Mouse (Mus musculus): Measurements from ENCODE around the gene Armh1. TPM values are rescaled to one million over a fixed set of nuclear protein-coding genes. Genes with fewer than 3 reads are reported as not detected.

Gene Armh1
- polyA plus RNA-seq, 1 experiment from 2014 or later = 0.12 TPM

DNA sequence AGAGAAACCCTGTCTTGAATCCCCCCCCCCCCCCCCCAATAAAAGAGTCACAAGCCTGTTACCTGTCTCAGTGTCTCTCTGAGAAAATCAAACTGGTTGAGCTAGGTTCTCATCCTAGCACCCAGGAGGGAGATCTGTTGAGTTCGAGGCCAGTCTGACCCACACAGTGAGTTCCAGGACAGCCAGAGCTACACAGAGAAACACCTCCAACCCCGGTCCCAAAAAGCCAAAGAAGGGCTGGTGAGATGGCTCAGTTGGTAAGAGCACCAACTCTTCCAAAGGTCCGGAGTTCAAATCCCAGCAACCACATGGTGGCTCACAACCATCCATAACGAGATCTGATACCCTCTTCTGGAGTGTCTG, 49.0 kb downstream of the Armh1 start:
- Histone ChIP-seq H3K27ac (ENCODE audit: low read depth, low read length) (peak overlapping the region; percentile 28; the same call in 1 of the 2 replicates), H3K27me3 (replicated peaks; ENCODE audit: control insufficient read depth, insufficient read depth, low read length) (no peaks in the 10 kb centered on the region), H3K9me3 (ENCODE audit: control insufficient read depth) (no peaks in the 10 kb centered on the region), H3K9ac (ENCODE audit: low read depth, low read length) (0 out of 2 replicates have a peak overlapping the region, but pooled peaks have one; percentile 0), H3K36me3 (ENCODE audit: control insufficient read depth, insufficient read depth) (no peaks in the 10 kb centered on the region), H3K4me2 (replicated peaks; ENCODE audit: low read depth) (peak overlapping the region; percentile 57; the same call in 1 of the 2 replicates), H3K4me3 (ENCODE audit: low read depth, low read length) (no peak overlapping the region), H3K4me1 (replicated peaks; ENCODE audit: control insufficient read depth, insufficient read depth, low read length) (no peaks in the 10 kb centered on the region)
- TF ChIP-seq CTCF (IDR thresholded peaks at IDR 0.05; ENCODE audit: low read depth) = no peak
- ATAC-seq = no peak
- WGBS = 62% methylated on average over 4 of the region's 4 CpGs

- Histone ChIP-seq H3K4me1 (replicated peaks; ENCODE audit: control insufficient read depth, insufficient read depth, low read length) (no peaks in the 10 kb centered on the region), H3K4me3 (ENCODE audit: low read depth, low read length) (0 out of 2 replicates have a peak overlapping the region, but pooled peaks have one; percentile 1), H3K9ac (ENCODE audit: low read depth, low read length) (peak overlapping the region; percentile 0; the same call in 1 of the 2 replicates), H3K9me3 (ENCODE audit: control insufficient read depth) (no peaks in the 10 kb centered on the region), H3K4me2 (replicated peaks; ENCODE audit: low read depth) (peak overlapping the region; percentile 57), H3K36me3 (ENCODE audit: control insufficient read depth, insufficient read depth) (no peaks in the 10 kb centered on the region), H3K27ac (ENCODE audit: low read depth, low read length) (peak overlapping the region; percentile 28; the same call in 1 of the 2 replicates), H3K27me3 (replicated peaks; ENCODE audit: control insufficient read depth, insufficient read depth, low read length) (no peaks in the 10 kb centered on the region)
- WGBS = 1% methylated on average over 25 of the region's 25 CpGs
- peak; percentile 92 for ATAC-seq
- peak; percentile 83 for TF ChIP-seq CTCF (IDR thresholded peaks at IDR 0.05; ENCODE audit: low read depth)
Measured at GRCm38 (mm10) chr4:117202046-117202991, 49.6 kb downstream of the Armh1 start.

GRCm38 (mm10) chr4:117191804-117192203, 60.1 kb downstream of the Armh1 start:
- 96% methylated on average over 14 of the region's 14 CpGs for WGBS
- no peak for TF ChIP-seq CTCF (IDR thresholded peaks at IDR 0.05; ENCODE audit: low read depth)
- Histone ChIP-seq H3K4me3 (ENCODE audit: low read depth, low read length) (no peak overlapping the region), H3K27me3 (replicated peaks; ENCODE audit: control insufficient read depth, insufficient read depth, low read length) (no peaks in the 10 kb centered on the region), H3K9ac (ENCODE audit: low read depth, low read length) (no peak overlapping the region), H3K36me3 (ENCODE audit: control insufficient read depth, insufficient read depth) (no peaks in the 10 kb centered on the region), H3K4me1 (replicated peaks; ENCODE audit: control insufficient read depth, insufficient read depth, low read length) (no peaks in the 10 kb centered on the region), H3K27ac (ENCODE audit: low read depth, low read length) (no peak overlapping the region), H3K4me2 (replicated peaks; ENCODE audit: low read depth) (no peak overlapping the region), H3K9me3 (ENCODE audit: control insufficient read depth) (no peaks in the 10 kb centered on the region)
- ATAC-seq = no peak

DNA sequence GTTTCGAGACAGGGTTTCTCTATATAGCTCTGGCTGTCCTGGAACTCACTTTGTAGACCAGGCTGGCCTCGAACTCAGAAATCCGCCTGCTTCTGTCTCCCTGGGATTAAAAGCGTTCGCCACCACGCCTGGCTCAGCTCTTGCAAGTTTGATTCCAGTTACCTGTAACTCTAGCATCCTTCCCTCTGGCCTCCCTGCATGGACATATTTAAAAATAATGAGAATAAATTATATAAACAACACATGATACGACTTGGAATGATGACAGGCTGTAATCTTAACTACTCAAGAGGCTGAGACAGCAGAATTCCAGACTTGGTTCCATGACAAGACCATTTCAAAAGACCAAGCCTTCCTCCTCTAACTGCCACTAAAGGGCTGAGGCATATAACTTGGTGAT, 61.3 kb downstream of the Armh1 start:
- no peak for ATAC-seq
- Histone ChIP-seq H3K27ac (ENCODE audit: low read depth, low read length) (no peak overlapping the region), H3K4me3 (ENCODE audit: low read depth, low read length) (no peak overlapping the region), H3K4me2 (replicated peaks; ENCODE audit: low read depth) (0 out of 2 replicates have a peak overlapping the region, but pooled peaks have one; percentile 59), H3K9me3 (ENCODE audit: control insufficient read depth) (no peaks in the 10 kb centered on the region), H3K36me3 (ENCODE audit: control insufficient read depth, insufficient read depth) (no peaks in the 10 kb centered on the region), H3K4me1 (replicated peaks; ENCODE audit: control insufficient read depth, insufficient read depth, low read length) (no peaks in the 10 kb centered on the region), H3K9ac (ENCODE audit: low read depth, low read length) (no peak overlapping the region), H3K27me3 (replicated peaks; ENCODE audit: control insufficient read depth, insufficient read depth, low read length) (no peaks in the 10 kb centered on the region)
- WGBS = 56% methylated on average over 7 of the region's 7 CpGs
- no peak for TF ChIP-seq CTCF (IDR thresholded peaks at IDR 0.05; ENCODE audit: low read depth)

DNA sequence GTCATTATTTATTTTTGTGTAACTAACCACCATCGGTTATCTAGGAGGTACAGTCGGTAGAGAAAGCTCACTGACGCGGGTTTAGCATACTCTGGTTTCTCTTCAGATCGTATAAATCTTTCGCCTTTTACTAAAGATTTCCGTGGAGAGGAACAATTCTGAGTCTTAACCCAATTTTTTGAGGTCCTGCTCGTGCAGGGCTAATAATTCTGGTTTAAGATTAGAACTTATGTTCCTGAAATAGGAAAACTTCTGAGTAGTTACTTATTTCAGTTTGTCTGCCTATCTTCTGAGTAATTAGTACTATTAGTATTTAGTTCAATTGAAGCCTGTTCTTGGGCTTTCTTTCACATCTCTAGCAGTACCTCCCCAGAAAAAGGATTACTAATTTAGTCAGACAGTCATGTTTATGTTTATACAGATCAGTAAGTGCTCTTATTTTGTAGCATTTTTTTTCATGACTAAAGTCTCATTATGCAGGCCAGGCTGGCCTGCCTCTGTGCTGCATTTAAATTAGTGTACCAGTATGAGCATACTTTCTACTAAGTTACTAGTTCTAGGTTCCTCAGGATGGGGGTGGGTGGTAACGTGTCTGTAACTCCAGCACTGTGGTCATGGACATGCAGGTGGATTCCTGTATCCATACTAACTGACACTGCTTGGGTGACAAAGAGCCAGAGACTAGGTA, 61.9 kb downstream of the Armh1 start:
- no peaks in the 10 kb centered on the region for H3K27me3 ChIP-seq (replicated peaks; ENCODE audit: control insufficient read depth, insufficient read depth, low read length)
- no peak for TF ChIP-seq CTCF (IDR thresholded peaks at IDR 0.05; ENCODE audit: low read depth)
- H3K4me3 ChIP-seq (ENCODE audit: low read depth, low read length) = peak overlapping the region; percentile 38
- no peaks in the 10 kb centered on the region for H3K4me1 ChIP-seq (replicated peaks; ENCODE audit: control insufficient read depth, insufficient read depth, low read length)
- H3K9me3 ChIP-seq (ENCODE audit: control insufficient read depth) = no peaks in the 10 kb centered on the region
- peak overlapping the region; percentile 59 for H3K4me2 ChIP-seq (replicated peaks; ENCODE audit: low read depth)
- H3K27ac ChIP-seq (ENCODE audit: low read depth, low read length) = peak overlapping the region; percentile 54
- peak; percentile 91 for ATAC-seq
- peak overlapping the region; percentile 50 for H3K9ac ChIP-seq (ENCODE audit: low read depth, low read length)
- 1% methylated on average over 9 of the region's 9 CpGs for WGBS
- no peaks in the 10 kb centered on the region for H3K36me3 ChIP-seq (ENCODE audit: control insufficient read depth, insufficient read depth)

DNA sequence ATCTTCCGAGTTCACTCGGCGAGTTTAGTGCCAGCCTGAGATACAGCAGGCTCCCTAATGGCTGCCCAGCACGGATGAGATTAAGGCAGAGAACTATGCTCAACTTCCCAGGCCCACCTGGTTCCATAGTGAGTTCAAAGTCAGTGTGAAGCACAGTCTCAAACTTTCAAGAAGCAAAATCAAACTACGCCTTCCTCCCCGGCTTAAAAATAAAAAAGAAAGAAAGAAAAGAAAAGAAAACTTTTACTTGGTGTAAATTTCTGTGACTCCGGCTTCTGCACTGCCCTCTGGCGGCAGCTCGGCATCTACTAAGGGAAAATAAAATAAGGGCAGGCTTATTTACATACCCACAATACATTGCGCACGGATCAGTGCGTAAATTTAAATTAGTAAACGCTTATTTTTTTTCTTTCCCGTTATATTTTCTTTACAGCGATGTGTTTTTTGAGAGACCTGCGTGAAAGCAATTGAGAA, 62.5 kb downstream of the Armh1 start:
- Histone ChIP-seq H3K4me2 (replicated peaks; ENCODE audit: low read depth) (peak overlapping the region; percentile 59), H3K27me3 (replicated peaks; ENCODE audit: control insufficient read depth, insufficient read depth, low read length) (no peaks in the 10 kb centered on the region), H3K27ac (ENCODE audit: low read depth, low read length) (peak overlapping the region; percentile 54; the same call in 1 of the 2 replicates), H3K4me3 (ENCODE audit: low read depth, low read length) (peak overlapping the region; percentile 38), H3K9me3 (ENCODE audit: control insufficient read depth) (no peaks in the 10 kb centered on the region), H3K4me1 (replicated peaks; ENCODE audit: control insufficient read depth, insufficient read depth, low read length) (no peaks in the 10 kb centered on the region), H3K36me3 (ENCODE audit: control insufficient read depth, insufficient read depth) (no peaks in the 10 kb centered on the region), H3K9ac (ENCODE audit: low read depth, low read length) (peak overlapping the region; percentile 50)
- ATAC-seq = peak; percentile 75
- peak; percentile 80 for TF ChIP-seq CTCF (IDR thresholded peaks at IDR 0.05; ENCODE audit: low read depth)
- under 1% methylated on average over 16 of the region's 16 CpGs for WGBS
